Mouse (Mus musculus) CH12.LX (cell line): ENCODE results near the gene Gm15737. TPM values are rescaled to one million over a fixed set of nuclear protein-coding genes. Genes with fewer than 3 reads are reported as not detected.

Experiments
- DNase-seq: peaks from one replicate; pipeline ENCODE4 v3.0.0-alpha.2; 2013; ENCODE audit errors: extremely low read depth
- H3K27ac ChIP-seq: 2 replicates; pipeline ENCODE4 v1.5.1; 2012; ENCODE audit warnings: low read depth, mild to moderate bottlenecking, control low read depth, moderate library complexity; ENCODE audit not compliant: insufficient read depth
- H3K27me3 ChIP-seq: replicated peaks from 2 replicates; pipeline ENCODE3; 2012; ENCODE audit warnings: inconsistent platforms
- H3K36me3 ChIP-seq, 2 experiments: replicated peaks in 1 of 2; 2 replicates each; pipeline versions ENCODE3 to v1.6.1; 2012; ENCODE audit warnings: inconsistent platforms in 1 of 2, low read length in 1 of 2, mild to moderate bottlenecking in 1 of 2, mixed read lengths in 1 of 2, moderate library complexity in 1 of 2; ENCODE audit not compliant: control insufficient read depth in 1 of 2, insufficient read depth in 1 of 2
- H3K4me1 ChIP-seq, 2 experiments: 2 replicates each; pipeline ENCODE4 v1.6.1; 2012; ENCODE audit warnings: inconsistent platforms in 1 of 2, moderate library complexity in 1 of 2; ENCODE audit not compliant: insufficient read depth in 2 of 2, control insufficient read depth in 1 of 2
- H3K4me2 ChIP-seq: 2 replicates; pipeline ENCODE4 v1.6.1; 2012; ENCODE audit warnings: low read depth, mild to moderate bottlenecking, control low read depth; ENCODE audit not compliant: poor library complexity, insufficient read depth, severe bottlenecking
- H3K4me3 ChIP-seq, 3 experiments: fragments of 150-350 bp in 1 of 3; sonication (generic) in 1 of 3; replicated peaks in 1 of 3; 2 replicates each; pipeline versions ENCODE3 to v1.5.1; 2011 to 2012; ENCODE audit warnings: low read depth in 2 of 3, low read length in 2 of 3, mild to moderate bottlenecking in 2 of 3, moderate library complexity in 2 of 3, control low read depth in 1 of 3, improper control_type of control experiment in 1 of 3, inconsistent platforms in 1 of 3, mixed read lengths in 1 of 3; ENCODE audit not compliant: poor library complexity in 1 of 3
- H3K79me2 ChIP-seq: replicated peaks from 2 replicates; pipeline ENCODE4 v1.6.1; 2012; ENCODE audit warnings: mild to moderate bottlenecking, moderate library complexity; ENCODE audit not compliant: control insufficient read depth, poor library complexity, insufficient read depth, severe bottlenecking; ENCODE audit errors: extremely low read depth
- H3K9ac ChIP-seq: 2 replicates; pipeline ENCODE4 v1.6.1; 2012; ENCODE audit warnings: low read depth, mild to moderate bottlenecking, control low read depth, moderate library complexity; ENCODE audit not compliant: insufficient read depth
- H3K9me3 ChIP-seq: replicated peaks from 2 replicates; pipeline ENCODE3; 2012; ENCODE audit warnings: low read length, inconsistent platforms, mixed read lengths
- BHLHE40 ChIP-seq: IDR thresholded peaks from 2 replicates; pipeline ENCODE4 v1.6.1; 2011; ENCODE audit warnings: mild to moderate bottlenecking, low read depth, low read length, improper control_type of control experiment
- CHD1 ChIP-seq: IDR thresholded peaks from 2 replicates; pipeline ENCODE4 v1.6.1; 2012; ENCODE audit warnings: low read depth, low read length, improper control_type of control experiment, inconsistent platforms
- CHD2 ChIP-seq: IDR thresholded peaks from 2 replicates; pipeline ENCODE4 v1.6.1; 2011; ENCODE audit warnings: low read length, improper control_type of control experiment
- CTCF ChIP-seq, 2 experiments: IDR thresholded peaks in 1 of 2; conservative IDR thresholded peaks in 1 of 2; 2 replicates each; pipeline ENCODE4 v1.5.1; 2011 to 2012; ENCODE audit warnings: low read depth in 2 of 2, low read length in 2 of 2, improper control_type of control experiment in 1 of 2, inconsistent platforms in 1 of 2, mild to moderate bottlenecking in 1 of 2, moderate library complexity in 1 of 2
- E2F4 ChIP-seq: IDR thresholded peaks from 2 replicates; pipeline ENCODE4 v1.6.1; 2011; ENCODE audit warnings: low read depth, low read length, improper control_type of control experiment; ENCODE audit not compliant: insufficient replicate concordance
- EP300 ChIP-seq: IDR thresholded peaks from 2 replicates; pipeline ENCODE4 v1.6.1; 2011; ENCODE audit warnings: low read length, improper control_type of control experiment
- ETS1 ChIP-seq: conservative IDR thresholded peaks from 2 replicates; pipeline ENCODE4 v1.6.1; 2012; ENCODE audit warnings: low read depth, mild to moderate bottlenecking, inconsistent platforms, low read length, improper control_type of control experiment, moderate library complexity
- GABPA ChIP-seq: IDR thresholded peaks from 2 replicates; pipeline ENCODE4 v1.6.1; 2012; ENCODE audit warnings: low read depth, low read length, improper control_type of control experiment, inconsistent platforms; ENCODE audit not compliant: insufficient replicate concordance
- JUND ChIP-seq: conservative IDR thresholded peaks from 2 replicates; pipeline ENCODE4 v1.6.1; 2011; ENCODE audit warnings: low read depth, low read length, improper control_type of control experiment
- KAT2A ChIP-seq: IDR thresholded peaks from 2 replicates; pipeline ENCODE4 v1.6.1; 2012; ENCODE audit warnings: low read length, improper control_type of control experiment, inconsistent platforms; ENCODE audit not compliant: insufficient replicate concordance
- MAFK ChIP-seq: IDR thresholded peaks from 2 replicates; pipeline ENCODE4 v1.6.1; 2011; ENCODE audit warnings: low read length, improper control_type of control experiment; ENCODE audit not compliant: insufficient replicate concordance
- MEF2A ChIP-seq: IDR thresholded peaks from 2 replicates; pipeline ENCODE4 v1.6.1; 2014; ENCODE audit warnings: low read depth, mild to moderate bottlenecking, inconsistent platforms, low read length, improper control_type of control experiment, borderline replicate concordance
- MXI1 ChIP-seq: IDR thresholded peaks from 2 replicates; pipeline ENCODE4 v1.6.1; 2011; ENCODE audit warnings: mild to moderate bottlenecking, low read depth, low read length, improper control_type of control experiment
- MYC ChIP-seq: IDR thresholded peaks from 2 replicates; pipeline ENCODE4 v1.6.1; 2011; ENCODE audit warnings: low read depth, mild to moderate bottlenecking, improper control_type of control experiment, low read length
- PAX5 ChIP-seq: IDR thresholded peaks from 2 replicates; pipeline ENCODE4 v1.6.1; 2012; ENCODE audit warnings: low read length, inconsistent platforms, mixed read lengths
- POLR2A ChIP-seq: IDR thresholded peaks from 2 replicates; pipeline ENCODE4 v1.6.1; 2011; ENCODE audit warnings: low read depth, mild to moderate bottlenecking, improper control_type of control experiment, low read length
- RCOR1 ChIP-seq: conservative IDR thresholded peaks from 2 replicates; pipeline ENCODE4 v1.6.1; 2012; ENCODE audit warnings: low read depth, mild to moderate bottlenecking, inconsistent platforms, low read length, improper control_type of control experiment
- SIN3A ChIP-seq: IDR thresholded peaks from 2 replicates; pipeline ENCODE4 v1.6.1; 2012; ENCODE audit warnings: low read length, improper control_type of control experiment, inconsistent platforms
- TCF12 ChIP-seq: IDR thresholded peaks from 2 replicates; pipeline ENCODE4 v1.6.1; 2014; ENCODE audit warnings: low read depth, mild to moderate bottlenecking, inconsistent platforms, low read length, improper control_type of control experiment
- UBTF ChIP-seq: IDR thresholded peaks from 2 replicates; pipeline ENCODE4 v1.6.1; 2012; ENCODE audit warnings: low read depth, mild to moderate bottlenecking, inconsistent platforms, low read length, improper control_type of control experiment, moderate library complexity
- USF2 ChIP-seq: conservative IDR thresholded peaks from 2 replicates; pipeline ENCODE4 v1.6.1; 2011; ENCODE audit warnings: low read depth, low read length, improper control_type of control experiment
- ZC3H11A ChIP-seq: IDR thresholded peaks from 2 replicates; pipeline ENCODE4 v1.6.1; 2012; ENCODE audit warnings: low read depth, mild to moderate bottlenecking, inconsistent platforms, low read length, improper control_type of control experiment
- ZKSCAN1 ChIP-seq: IDR thresholded peaks from 2 replicates; pipeline ENCODE4 v1.6.1; 2012; ENCODE audit warnings: low read depth, inconsistent platforms, low read length, improper control_type of control experiment, borderline replicate concordance
- dilution Hi-C: fragments of 300-500 bp; cut with MboI; formaldehyde crosslinking; loops from 2 replicates; pipeline ENCODE4 v1.14.3; 2020; ENCODE audit warnings: low sequenced_read_pairs; ENCODE audit not compliant: extremely low pct_unique_long_range_greater_than_20kb, extremely low pct_ligation_motif_present
- in situ Hi-C: fragments of 300-500 bp; cut with MboI; formaldehyde crosslinking; loops from 3 replicates; pipeline ENCODE4 v1.14.3; 2019; ENCODE audit warnings: low sequenced_read_pairs, low pct_ligation_motif_present, low pct_unique_long_range_greater_than_20kb, mixed read lengths
- polyA plus RNA-seq: library from polyadenylated mRNA; unstranded; fragments of >175 nt; gene quantifications from 2 replicates; pipeline ENCODE4 v1.2.1, GENCODE M21; 2012; ENCODE audit warnings: low read depth; ENCODE audit not compliant: insufficient read length
- total RNA-seq, 2 experiments: library from RNA; depleted of rRNA; stranded (reverse); fragments of 300-350 nt in 1 of 2; fragments of >200 nt in 1 of 2; gene quantifications; 2 replicates each; pipeline ENCODE4 v1.2.3; 2012 to 2014

Gene Gm15737
- total and polyA plus RNA-seq, 3 experiments: not detected

DNA sequence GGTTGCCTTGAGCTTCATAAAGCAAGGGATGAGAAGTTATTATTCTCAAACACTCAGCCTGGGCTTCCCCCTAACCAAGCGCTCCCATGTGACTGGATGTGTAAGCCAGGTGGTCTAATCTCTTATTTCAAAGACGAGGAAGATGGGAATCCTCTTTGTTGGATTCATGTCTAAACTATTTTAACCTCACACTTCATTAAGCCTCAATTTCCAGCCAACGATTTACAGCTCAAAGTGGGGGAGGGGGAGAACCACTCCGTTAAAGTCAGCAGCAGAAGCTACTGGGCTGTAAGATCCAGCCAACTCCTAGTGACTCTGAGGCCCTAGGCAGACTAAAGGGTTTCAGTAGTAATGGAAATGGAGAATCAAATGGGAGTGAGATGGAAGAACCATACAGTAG is 2.7 kb downstream of the Gm15737 start:
- H3K36me3 ChIP-seq: no peaks in the 10 kb centered on the region
- no peak overlapping the region for H3K4me3 ChIP-seq
- H3K9ac ChIP-seq: no peak overlapping the region
- no peaks in the 10 kb centered on the region for H3K4me1 ChIP-seq
- H3K27ac ChIP-seq: no peak overlapping the region
- H3K27me3 ChIP-seq: no peaks in the 10 kb centered on the region
- no peak overlapping the region for H3K4me2 ChIP-seq
- in situ Hi-C loops: no loop called here
- peaks cover 72% of the 10 kb centered on the region for H3K9me3 ChIP-seq
- DNase-seq: no peak
- no peaks in the 10 kb centered on the region for H3K79me2 ChIP-seq
- TF ChIP-seq JUND: no peak
- no peak for TF ChIP-seq RCOR1
- no peak for TF ChIP-seq ETS1
- no peak for TF ChIP-seq UBTF
- TF ChIP-seq ZC3H11A: no peak
- no peak for TF ChIP-seq SIN3A
- TF ChIP-seq USF2: no peak
- no peak for TF ChIP-seq CHD1
- no peak for TF ChIP-seq BHLHE40
- no peak for TF ChIP-seq KAT2A
- TF ChIP-seq MEF2A: no peak
- TF ChIP-seq MAFK: no peak
- no peak for TF ChIP-seq CHD2
- no peak for TF ChIP-seq PAX5
- TF ChIP-seq CTCF (conservative IDR thresholded peaks at IDR 0.05 in 1 of 2, IDR thresholded peaks at IDR 0.05 in 1 of 2; ENCODE audit: low read depth in 2 of 2, low read length in 2 of 2): no peak
- no peak for TF ChIP-seq ZKSCAN1
- no peak for TF ChIP-seq TCF12
- TF ChIP-seq MXI1: no peak
- dilution Hi-C loops: no loop called here

DNA sequence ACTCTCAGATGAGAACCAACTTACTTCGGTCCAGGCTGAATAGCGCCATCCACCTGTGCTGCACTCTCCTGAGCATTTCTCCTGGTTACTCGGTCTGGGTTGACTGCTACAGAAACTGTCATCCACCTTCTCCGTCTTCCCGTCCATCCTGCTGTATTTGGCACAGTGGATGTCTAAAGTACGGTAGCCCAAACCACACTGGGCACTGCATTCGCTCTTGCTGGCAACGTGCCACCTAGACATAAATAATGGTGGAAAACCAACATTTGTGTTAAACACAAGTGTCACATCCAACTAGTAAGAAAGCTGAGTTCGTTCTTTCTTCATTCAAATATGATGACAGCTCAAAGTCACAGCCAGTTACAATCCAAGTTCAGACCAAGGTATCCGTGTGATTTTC is 3.6 kb downstream of the Gm15737 start:
- peaks cover 72% of the 10 kb centered on the region for H3K9me3 ChIP-seq
- H3K27me3 ChIP-seq: no peaks in the 10 kb centered on the region
- no peak overlapping the region for H3K4me3 ChIP-seq
- H3K79me2 ChIP-seq: no peaks in the 10 kb centered on the region
- dilution Hi-C loops (no loop called here), in situ Hi-C loops (no loop called here)
- H3K4me1 ChIP-seq: no peaks in the 10 kb centered on the region
- TF ChIP-seq TCF12 (no peak), E2F4 (no peak), USF2 (no peak), JUND (no peak), CTCF (conservative IDR thresholded peaks at IDR 0.05 in 1 of 2, IDR thresholded peaks at IDR 0.05 in 1 of 2; ENCODE audit: low read depth in 2 of 2, low read length in 2 of 2) (no peak), GABPA (no peak), MXI1 (no peak), MYC (no peak), POLR2A (no peak), KAT2A (no peak), EP300 (no peak)
- H3K27ac ChIP-seq: no peak overlapping the region
- H3K36me3 ChIP-seq: no peaks in the 10 kb centered on the region
- H3K4me2 ChIP-seq: no peak overlapping the region
- no peak overlapping the region for H3K9ac ChIP-seq
- DNase-seq: no peak
